ENCODE assay signal across 8 mouse cellular contexts in genomic region chr6:83078324-83078858, GRCm38 (mm10). TPM values are rescaled to one million over a fixed set of nuclear protein-coding genes. Genes with fewer than 3 reads are reported as not detected.
A peak's percentile ranks its signal among the peaks of the same experiment; 100 is the strongest.
DNase-seq lines count a peak whose midpoint lies in the region; ATAC-seq lines count a peak whose summit lies in the region.

No protein-coding gene starts in this region.

- ATAC-seq in hindbrain, embryonic 16.5 days: peak; percentile 95

- H3K79me2 ChIP-seq in macrophage (ENCODE audit: inconsistent target): peaks cover 8% of the 10 kb centered on the region; the same call in 1 of the 2 replicates

- under 1% methylated on average over 46 of the region's 46 CpGs for WGBS in hindbrain, embryonic 16.5 days
- WGBS in macrophage (ENCODE audit: missing documents): under 1% methylated on average over 46 of the region's 46 CpGs

- peak overlapping the region; percentile 92 for H3K27ac ChIP-seq in hindbrain, embryonic 16.5 days (ENCODE audit: low read depth, low read length)
- H3K27ac ChIP-seq in macrophage: peak overlapping the region; percentile 68

- peak overlapping the region; percentile 97 for H3K4me2 ChIP-seq in hindbrain, embryonic 16.5 days (ENCODE audit: low read length)

- peak overlapping the region; percentile 87 for H3K9ac ChIP-seq in hindbrain, embryonic 16.5 days (ENCODE audit: low read depth, low read length)

- peaks cover 6% of the 10 kb centered on the region; the same call in 1 of the 2 replicates for H3K36me3 ChIP-seq in hindbrain, embryonic 16.5 days (ENCODE audit: control insufficient read depth, insufficient read depth, low read length)
- peaks cover 18% of the 10 kb centered on the region; the same call in 1 of the 2 replicates for H3K36me3 ChIP-seq in macrophage (ENCODE audit: inconsistent target)

- peaks cover 11% of the 10 kb centered on the region for H3K4me1 ChIP-seq in hindbrain, embryonic 16.5 days (ENCODE audit: control insufficient read depth, insufficient read depth, low read depth, low read length)

- H3K4me3 ChIP-seq in hindbrain, embryonic 16.5 days (ENCODE audit: low read length): peak overlapping the region; percentile 88
- H3K4me3 ChIP-seq in macrophage (ENCODE audit: inconsistent target): peak overlapping the region; percentile 58

- H3K9me3 ChIP-seq in hindbrain, embryonic 16.5 days (ENCODE audit: control insufficient read depth, low read length): no peaks in the 10 kb centered on the region

- peak; percentile 97 for DNase-seq in T-cell, adult 2 months (ENCODE audit: low spot score)
- DNase-seq in cerebellum, postnatal 36 days: peak; percentile 100
- DNase-seq in gastrocnemius, adult 18-20 months (ENCODE audit: low spot score): peak; percentile 99
- peak; percentile 100 for DNase-seq in left cerebral cortex, adult 18-20 months (ENCODE audit: low spot score in 2 of 2)
- peak; percentile 98 for DNase-seq in right cerebral cortex, adult 18-20 months
- peak; percentile 96 for DNase-seq in urinary bladder, postnatal 10 days (ENCODE audit: low spot score)

- H3K27me3 ChIP-seq in hindbrain, embryonic 16.5 days (replicated peaks; ENCODE audit: control insufficient read depth, insufficient read depth, low read length): peaks cover 40% of the 10 kb centered on the region

RNA-seq across cellular contexts. Expression of gene Pcgf1, which starts 0.7 kb away (rescaled TPM):
- total RNA-seq in gastrocnemius, adult 18-20 months (2021): 1 to 10 TPM; 9.1 to 9.3 TPM
- 45.2 and 48.8 TPM in 2 replicates for polyA plus RNA-seq in hindbrain, embryonic 16.5 days (2015; fragmentation: Nextera tagmentation; extraction: Ambion mirVana)
- total RNA-seq in left cerebral cortex, adult 18-20 months (2021): 10 to 100 TPM; 27.0 to 30.3 TPM
- total RNA-seq in macrophage (2018; cell fraction: chromatin; rRNA removed): 10 to 100 TPM in 21 of 26 experiments, 1 to 10 TPM in 5; 3.7 to 47.2 (median 20.5) TPM
- 10 to 100 TPM in 16 of 26 experiments, 1 to 10 TPM in 10; 2.7 to 15.4 (median 11.9) TPM for total RNA-seq in macrophage (2018; cell fraction: cytosol; rRNA removed)
- total RNA-seq in macrophage (2018; cell fraction: nucleus; rRNA removed): 10 to 100 TPM in 18 of 26 experiments, 1 to 10 TPM in 8; 4.2 to 54.0 (median 14.0) TPM
- 9.8 to 13.6 TPM (median 11.0 TPM) in 3 replicates for polyA plus RNA-seq in macrophage (2018)

RNA-seq across cellular contexts. Expression of gene Lbx2, which starts 7.8 kb away (rescaled TPM):
- under 1 TPM; 0.28 to 0.39 TPM for total RNA-seq in gastrocnemius, adult 18-20 months (2021)
- not detected in 2 replicates for polyA plus RNA-seq in hindbrain, embryonic 16.5 days (2015; fragmentation: Nextera tagmentation; extraction: Ambion mirVana)
- total RNA-seq in left cerebral cortex, adult 18-20 months (2021): not detected
- total RNA-seq in macrophage (2018; cell fraction: chromatin; rRNA removed): 1 to 10 TPM in 1 of 26 experiments, not detected in 25; 1.7 TPM
- 1 to 10 TPM in 19 of 26 experiments, under 1 TPM in 7; 0.51 to 2.3 (median 1.2) TPM for total RNA-seq in macrophage (2018; cell fraction: cytosol; rRNA removed)
- total RNA-seq in macrophage (2018; cell fraction: nucleus; rRNA removed): 1 to 10 TPM in 3 of 26 experiments, under 1 TPM in 4, not detected in 19; 0.92 to 1.6 (median 0.98) TPM
- polyA plus RNA-seq in macrophage (2018): 0.40 to 1.3 TPM (median 0.66 TPM) in 3 replicates

RNA-seq across cellular contexts. Expression of gene Tlx2, which starts 8.3 kb away (rescaled TPM):
- not detected for total RNA-seq in gastrocnemius, adult 18-20 months (2021)
- 0.16 and 0.40 TPM in 2 replicates for polyA plus RNA-seq in hindbrain, embryonic 16.5 days (2015; fragmentation: Nextera tagmentation; extraction: Ambion mirVana)
- not detected for total RNA-seq in left cerebral cortex, adult 18-20 months (2021)
- total RNA-seq in macrophage (2018; cell fraction: chromatin; rRNA removed): not detected
- not detected for total RNA-seq in macrophage (2018; cell fraction: cytosol; rRNA removed)
- not detected for total RNA-seq in macrophage (2018; cell fraction: nucleus; rRNA removed)
- polyA plus RNA-seq in macrophage (2018): not detected in 3 replicates

RNA-seq across cellular contexts. Expression of gene Dqx1, which starts 20.7 kb away (rescaled TPM):
- under 1 TPM; 0.27 to 0.45 TPM for total RNA-seq in gastrocnemius, adult 18-20 months (2021)
- polyA plus RNA-seq in hindbrain, embryonic 16.5 days (2015; fragmentation: Nextera tagmentation; extraction: Ambion mirVana): 0.28 and 0.71 TPM in 2 replicates
- total RNA-seq in left cerebral cortex, adult 18-20 months (2021): under 1 TPM; 0.56 to 0.93 TPM
- total RNA-seq in macrophage (2018; cell fraction: chromatin; rRNA removed): 10 to 100 TPM in 20 of 26 experiments, 1 to 10 TPM in 6; 5.4 to 16.1 (median 12.2) TPM
- total RNA-seq in macrophage (2018; cell fraction: cytosol; rRNA removed): under 1 TPM; 0.04 to 0.55 (median 0.16) TPM
- total RNA-seq in macrophage (2018; cell fraction: nucleus; rRNA removed): 10 to 100 TPM in 1 of 26 experiments, 1 to 10 TPM in 25; 1.8 to 11.4 (median 6.1) TPM
- 0.23 to 0.54 TPM (median 0.51 TPM) in 3 replicates for polyA plus RNA-seq in macrophage (2018)

RNA-seq across cellular contexts. Expression of gene Ccdc142, which starts 23.0 kb away (rescaled TPM):
- under 1 TPM; 0.90 to 0.94 TPM for total RNA-seq in gastrocnemius, adult 18-20 months (2021)
- polyA plus RNA-seq in hindbrain, embryonic 16.5 days (2015; fragmentation: Nextera tagmentation; extraction: Ambion mirVana): 4.2 and 6.1 TPM in 2 replicates
- total RNA-seq in left cerebral cortex, adult 18-20 months (2021): 1 to 10 TPM; 3.7 to 6.2 TPM
- total RNA-seq in macrophage (2018; cell fraction: chromatin; rRNA removed): 10 to 100 TPM in 21 of 26 experiments, 1 to 10 TPM in 5; 3.6 to 94.4 (median 25.8) TPM
- 1 to 10 TPM in 14 of 26 experiments, under 1 TPM in 12; 0.14 to 4.8 (median 1.1) TPM for total RNA-seq in macrophage (2018; cell fraction: cytosol; rRNA removed)
- total RNA-seq in macrophage (2018; cell fraction: nucleus; rRNA removed): 10 to 100 TPM in 14 of 26 experiments, 1 to 10 TPM in 12; 2.2 to 42.2 (median 12.5) TPM
- 0.99 to 3.0 TPM (median 1.5 TPM) in 3 replicates for polyA plus RNA-seq in macrophage (2018)

Comparison
In these comparisons a context has a peak if more than half of its experiments do, and no peak if none do; other contexts are left out.
1. Peak in every context shown above with its lines: DNase-seq, ATAC-seq, H3K4me3 ChIP-seq and H3K27ac ChIP-seq.